Mouse (Mus musculus) frontal cortex, postnatal 25 days (tissue): Measurements from ENCODE around the gene Iqcm.
"Not testable (repeated sequence)": the region's sequence is repeated elsewhere in the genome, so short reads cannot be mapped to it uniquely, and the experiment has no call there.

Experiments
- DNase-seq, 2 experiments: peaks; one replicate each; pipeline ENCODE4 v3.0.0; 2022; ENCODE audit warnings: low spot score in 2 of 2

The Iqcm gene

GRCm38 (mm10) chr8:75448394-75448793 is at the start of gene Iqcm:
Iqcm (plus strand) TSS chr8:75448694.
- no peak for DNase-seq

- DNase-seq = no peak
These were observed 42.0 kb upstream of the Iqcm start, which contains the start of gene Gm10358 for GRCm38 (mm10) chr8:75406489-75406888. Gm10358 (minus strand) TSS chr8:75406589.

GRCm38 (mm10) chr8:75415696-75416095 is 32.8 kb upstream of the Iqcm start:
- not testable (repeated sequence) for DNase-seq

- no peak for DNase-seq
These were observed 28.3 kb downstream of the Iqcm start for GRCm38 (mm10) chr8:75476756-75477155.

- no peak for DNase-seq
These were observed 40.7 kb downstream of the Iqcm start for GRCm38 (mm10) chr8:75489035-75489678.

GRCm38 (mm10) chr8:75509299-75509698 is 60.8 kb downstream of the Iqcm start:
- DNase-seq = no peak

GRCm38 (mm10) chr8:75513786-75514185 is 65.3 kb downstream of the Iqcm start:
- DNase-seq = no peak

GRCm38 (mm10) chr8:75549284-75549683 is 100.8 kb downstream of the Iqcm start:
- DNase-seq = no peak

- no peak for DNase-seq
These were observed 147.8 kb downstream of the Iqcm start for GRCm38 (mm10) chr8:75596281-75596680.

- no peak for DNase-seq
These were observed 194.5 kb downstream of the Iqcm start for GRCm38 (mm10) chr8:75642958-75643357.

GRCm38 (mm10) chr8:75659287-75659686 is 210.8 kb downstream of the Iqcm start:
- no peak for DNase-seq

GRCm38 (mm10) chr8:75746561-75746960 is 298.1 kb downstream of the Iqcm start:
- no peak for DNase-seq

GRCm38 (mm10) chr8:75755596-75755995 is 307.1 kb downstream of the Iqcm start:
- DNase-seq = no peak

- no peak for DNase-seq
These were observed 380.1 kb downstream of the Iqcm start for GRCm38 (mm10) chr8:75828468-75829132.

GRCm38 (mm10) chr8:75835245-75835644 is 386.8 kb downstream of the Iqcm start:
- no peak for DNase-seq

- DNase-seq = no peak
These were observed 469.3 kb downstream of the Iqcm start for GRCm38 (mm10) chr8:75917603-75918344.

GRCm38 (mm10) chr8:75949166-75949565 is 500.7 kb downstream of the Iqcm start:
- no peak for DNase-seq

- DNase-seq = no peak
These were observed 507.5 kb downstream of the Iqcm start for GRCm38 (mm10) chr8:75956016-75956415.

- peak in 1 of 2 experiments; percentile 5 for DNase-seq
These were observed 570.0 kb downstream of the Iqcm start for GRCm38 (mm10) chr8:76018501-76018900.
